Mouse (Mus musculus) liver, adult 10 weeks (tissue): ENCODE results near the gene Olfr679. TPM values are rescaled to one million over a fixed set of nuclear protein-coding genes. Genes with fewer than 3 reads are reported as not detected.

Source experiments
- polyA plus RNA-seq: library from polyadenylated mRNA; stranded (reverse); fragments of 350-450 nt; fragmentation: Illumina TruSeq; extraction: RNeasy Lipid Tissue Mini Kit (QIAGEN cat#74804); gene quantifications from one replicate; pipeline ENCODE4 v1.2.3, GENCODE M21; 2014; ENCODE audit warnings: low read depth, low replicate concordance

The Olfr679 gene
- polyA plus RNA-seq: not detected

DNA sequence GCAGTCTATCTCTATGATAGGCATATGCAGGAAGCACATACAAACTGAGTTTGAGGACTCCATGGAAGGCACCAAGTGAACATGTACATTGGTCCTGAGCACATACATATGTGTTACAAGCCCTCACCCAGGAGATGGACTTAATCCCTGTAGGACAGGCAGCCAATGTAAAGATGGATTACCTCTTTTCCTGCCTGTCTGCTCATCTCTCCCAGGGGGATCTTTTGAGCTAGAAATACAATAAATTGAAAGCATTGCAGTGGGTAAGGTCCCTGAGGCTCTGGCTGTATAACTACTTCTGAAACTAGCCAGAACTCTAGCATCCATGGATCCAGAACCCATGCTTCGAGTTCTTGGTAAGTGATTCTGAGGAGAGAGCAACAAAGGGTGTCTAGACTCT is at the start of gene Olfr679:
Gene Olfr679 (plus strand): TSS at position 301 of the 400 bp plus-strand sequence.

GRCm38 (mm10) chr7:105032398-105032797 is 48.6 kb upstream of the Olfr679 start, which contains the start of gene Olfr676:
Gene Olfr676, plus strand, starts transcription at chr7:105032698.

DNA sequence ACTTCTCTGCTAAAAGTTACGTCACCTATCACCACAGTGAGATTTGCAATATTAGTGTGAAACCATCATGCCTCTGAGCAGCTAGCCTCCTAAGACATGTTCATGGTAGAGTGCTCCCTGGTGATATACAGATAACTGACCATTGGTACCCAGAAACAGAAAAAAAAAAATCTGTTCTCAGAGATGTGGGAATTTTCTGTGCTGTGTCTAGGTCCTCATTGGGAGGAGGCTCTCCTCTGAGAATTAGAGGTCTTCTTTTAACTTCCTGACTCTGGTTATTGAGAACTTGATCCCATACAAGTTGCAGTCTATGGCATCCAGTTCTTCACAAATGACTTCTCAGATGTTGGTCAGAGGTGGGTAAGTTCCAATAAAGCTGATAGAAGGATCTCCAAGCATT is 16.8 kb upstream of the Olfr679 start, which contains the start of gene Olfr678:
Gene Olfr678 (plus strand): TSS at position 301 of the 400 bp plus-strand sequence.

GRCm38 (mm10) chr7:105092717-105093116 is 11.7 kb downstream of the Olfr679 start, which contains the start of gene Olfr680-ps1:
Gene Olfr680-ps1, minus strand, starts transcription at chr7:105092817.

DNA sequence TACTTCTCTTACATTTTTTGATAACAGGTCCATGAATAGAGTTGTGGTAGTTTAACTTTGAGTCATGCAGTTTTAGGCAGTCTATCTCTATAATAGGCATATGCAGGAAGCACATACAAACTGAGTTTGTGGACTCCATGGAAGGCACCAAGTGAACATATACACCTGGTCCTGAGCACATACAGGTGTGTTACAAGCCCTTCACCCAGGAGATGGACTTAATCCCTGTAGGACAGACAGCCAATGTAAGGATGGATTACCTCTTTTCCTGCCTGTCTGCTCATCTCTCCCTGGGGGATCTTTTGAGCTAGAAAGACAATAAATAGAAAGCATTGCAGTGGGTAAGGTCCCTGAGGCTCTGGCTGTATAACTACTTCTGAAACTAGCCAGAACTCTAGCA is 35.5 kb downstream of the Olfr679 start, which contains the start of gene Olfr681:
Gene Olfr681 (plus strand): TSS at position 301 of the 400 bp plus-strand sequence.

Other genes starting within 250 kb of the Olfr679 start
- gene Usp17lb, start 238.6 kb upstream of the Olfr679 start, polyA plus RNA-seq: not detected
- not detected for gene Usp17la, start 224.2 kb upstream of the Olfr679 start, polyA plus RNA-seq
- not detected for gene Olfr665, start 203.2 kb upstream of the Olfr679 start, polyA plus RNA-seq
- not detected for gene Olfr666, start 185.3 kb upstream of the Olfr679 start, polyA plus RNA-seq
- gene Olfr667, start 159.7 kb upstream of the Olfr679 start, polyA plus RNA-seq: not detected
- gene Olfr668, start 153.1 kb upstream of the Olfr679 start, polyA plus RNA-seq: not detected
- not detected for gene Olfr669, start 147.0 kb upstream of the Olfr679 start, polyA plus RNA-seq
- not detected for gene Olfr670, start 118.6 kb upstream of the Olfr679 start, polyA plus RNA-seq
- not detected for gene Olfr671, start 102.1 kb upstream of the Olfr679 start, polyA plus RNA-seq
- gene Olfr672, start 79.2 kb upstream of the Olfr679 start, polyA plus RNA-seq: not detected
- not detected for gene Olfr675, start 52.7 kb upstream of the Olfr679 start, polyA plus RNA-seq
- not detected for gene Olfr676, start 48.5 kb upstream of the Olfr679 start, polyA plus RNA-seq
- not detected for gene Olfr677, start 29.8 kb upstream of the Olfr679 start, polyA plus RNA-seq
- gene Olfr678, start 16.7 kb upstream of the Olfr679 start, polyA plus RNA-seq: not detected
- gene Olfr680-ps1, start 11.6 kb downstream of the Olfr679 start, polyA plus RNA-seq: not detected
- gene Olfr681, start 35.6 kb downstream of the Olfr679 start, polyA plus RNA-seq: not detected
- not detected for gene Olfr683, start 65.8 kb downstream of the Olfr679 start, polyA plus RNA-seq
- not detected for gene Olfr684, start 82.4 kb downstream of the Olfr679 start, polyA plus RNA-seq
- not detected for gene Olfr685, start 104.8 kb downstream of the Olfr679 start, polyA plus RNA-seq
- not detected for gene Olfr686, start 126.3 kb downstream of the Olfr679 start, polyA plus RNA-seq
- not detected for gene Olfr688, start 206.9 kb downstream of the Olfr679 start, polyA plus RNA-seq
- gene Olfr689, start 230.0 kb downstream of the Olfr679 start, polyA plus RNA-seq: not detected